Mouse (Mus musculus) left cerebral cortex, adult 11 months (tissue): ENCODE data around the gene Capns1.

Experiments
- DNase-seq: peaks from one replicate; pipeline ENCODE4 v3.0.0; 2022; ENCODE audit warnings: low spot score

The Capns1 gene

DNA sequence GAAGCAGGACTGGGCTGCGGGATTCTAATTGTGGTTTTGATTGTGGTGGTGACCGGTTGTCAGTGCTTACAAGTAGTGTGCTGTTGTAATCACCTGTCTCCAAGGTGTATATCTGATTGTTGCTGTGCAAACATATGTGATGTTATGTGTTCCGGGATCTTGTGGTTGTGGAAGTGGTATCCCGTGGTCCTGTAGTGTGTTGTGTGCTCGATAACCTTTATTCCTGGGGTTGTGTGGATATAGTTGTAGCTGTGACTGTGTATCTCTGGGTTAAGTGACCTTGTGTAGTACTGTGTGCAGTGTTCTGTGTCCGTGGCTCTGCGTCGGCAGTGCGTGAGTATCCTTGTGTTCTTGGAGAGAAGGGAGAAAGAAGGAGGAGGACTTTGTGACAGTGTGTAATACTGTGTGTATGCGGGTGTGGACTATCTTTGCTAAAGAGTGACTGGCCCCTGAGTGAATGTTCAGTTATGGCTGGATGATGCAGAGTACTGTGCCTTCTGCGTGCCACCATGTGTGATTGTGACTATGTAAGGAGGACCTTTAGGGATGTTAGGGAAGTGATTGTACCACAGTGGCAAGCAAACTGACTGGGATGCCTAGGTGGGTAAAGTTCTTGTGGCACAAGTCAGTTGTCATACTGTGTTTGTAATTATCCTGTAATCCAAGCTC is 28.2 kb downstream of the Capns1 start:
- DNase-seq, result no peak

- DNase-seq, result peak; percentile 92
Observed at GRCm38 (mm10) chr7:30169583-30170282, 28.9 kb downstream of the Capns1 start, which contains the start of gene Zfp146. Zfp146 (minus strand) TSS chr7:30169750.

GRCm38 (mm10) chr7:30168914-30169582 is 29.6 kb downstream of the Capns1 start:
- DNase-seq, result no peak

- DNase-seq, result no peak
Observed at GRCm38 (mm10) chr7:30164745-30165144, 33.9 kb downstream of the Capns1 start.

GRCm38 (mm10) chr7:30163113-30163512 is 35.5 kb downstream of the Capns1 start:
- no peak for DNase-seq

DNA sequence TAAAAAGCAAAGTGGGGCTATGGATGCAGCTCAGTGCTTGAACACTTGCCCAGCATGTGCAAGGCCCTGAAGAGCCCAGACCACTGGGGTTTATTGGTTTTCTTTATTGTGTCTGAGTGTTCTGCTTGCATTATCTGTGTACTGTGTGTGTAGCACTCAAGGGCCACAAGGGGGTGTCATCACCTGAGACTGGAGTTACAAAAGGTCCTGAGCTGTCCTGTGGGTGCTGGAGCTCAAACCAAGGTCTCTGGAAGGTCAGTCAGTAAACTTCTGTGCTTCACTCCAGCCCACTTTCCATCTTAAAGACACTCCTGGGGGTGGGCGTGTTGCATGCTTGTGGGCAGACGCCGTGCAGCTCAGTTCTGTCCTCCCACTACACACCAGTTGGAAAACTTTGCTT is 43.1 kb downstream of the Capns1 start:
- DNase-seq, result no peak

GRCm38 (mm10) chr7:30154040-30154439 is 44.6 kb downstream of the Capns1 start:
- DNase-seq, result no peak

- no peak for DNase-seq
Observed at GRCm38 (mm10) chr7:30147011-30147410, 51.6 kb downstream of the Capns1 start.

DNA sequence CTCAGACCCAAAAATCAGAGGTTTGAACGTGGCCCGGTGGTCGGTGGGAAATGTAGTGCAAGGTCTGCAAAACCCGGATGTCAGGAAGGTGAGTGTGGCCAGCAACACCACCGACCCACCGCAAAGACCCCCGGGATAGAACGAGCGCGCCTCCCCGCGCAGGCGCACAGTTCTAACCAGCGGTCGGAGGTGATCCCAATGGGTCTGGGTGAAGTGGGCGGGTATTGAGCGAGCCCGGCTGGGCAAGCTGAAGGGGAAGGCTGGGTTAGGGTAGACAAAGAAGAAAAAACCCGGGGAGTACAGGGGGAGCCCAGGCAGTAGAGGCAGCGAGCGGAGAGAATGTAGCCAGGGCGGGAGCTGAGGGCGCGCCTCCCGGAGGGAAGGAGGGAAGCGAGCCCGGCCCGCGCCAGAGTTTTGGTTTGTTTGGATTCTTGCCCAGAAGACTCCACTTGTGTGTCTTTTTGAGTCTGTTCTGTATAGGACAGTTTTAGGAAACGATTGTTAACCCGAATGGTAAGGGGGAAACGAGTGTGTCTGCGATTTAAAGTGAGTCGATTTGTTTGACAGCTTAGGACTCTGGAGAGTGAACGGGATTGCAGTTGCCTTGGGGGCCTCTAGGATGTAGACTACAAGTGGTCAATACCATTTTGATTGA is 54.9 kb downstream of the Capns1 start:
- DNase-seq, result peak; percentile 59

- no peak for DNase-seq
Observed at GRCm38 (mm10) chr7:30143170-30143554, 55.4 kb downstream of the Capns1 start.
